ENCODE assay signal across 8 mouse cellular contexts in genomic region chr10:41450780-41451522, GRCm38 (mm10). TPM values are rescaled to one million over a fixed set of nuclear protein-coding genes. Genes with fewer than 3 reads are reported as not detected.
A peak's percentile ranks its signal among the peaks of the same experiment; 100 is the strongest.
DNase-seq lines count a peak whose midpoint lies in the region; ATAC-seq and TF ChIP-seq lines count a peak whose summit lies in the region.

No protein-coding gene starts in this region.

- H3K79me2 ChIP-seq in myocyte (ENCODE audit: control insufficient read depth, insufficient read depth), result peaks cover 23% of the 10 kb centered on the region

- no peak for TF ChIP-seq POLR2A in lung, adult 2 months (IDR thresholded peaks at IDR 0.05; ENCODE audit: borderline replicate concordance, extremely low read depth, low read depth, low read length)
- no peak for TF ChIP-seq POLR2A in myocyte (IDR thresholded peaks at IDR 0.05; ENCODE audit: insufficient read length, low read depth)

- 0 out of 2 replicates have a peak overlapping the region, but pooled peaks have one; percentile 37 for H3K27ac ChIP-seq in embryonic facial prominence, embryonic 12.5 days
- H3K27ac ChIP-seq in hindbrain, embryonic 16.5 days (ENCODE audit: low read depth, low read length), result peak overlapping the region; percentile 60

- H3ac ChIP-seq in myocyte (ENCODE audit: control insufficient read depth, insufficient read length), result peak overlapping the region; percentile 38

- H3K4me1 ChIP-seq in lung, adult 2 months (ENCODE audit: control insufficient read depth, insufficient read depth, low read length), result no peaks in the 10 kb centered on the region; the same call in none of the 2 replicates
- H3K4me1 ChIP-seq in embryonic facial prominence, embryonic 12.5 days, result peaks cover 15% of the 10 kb centered on the region
- peaks cover 23% of the 10 kb centered on the region for H3K4me1 ChIP-seq in hindbrain, embryonic 16.5 days (ENCODE audit: control insufficient read depth, insufficient read depth, low read depth, low read length)

- peak overlapping the region; percentile 78 for H3K9ac ChIP-seq in embryonic facial prominence, embryonic 12.5 days
- peak overlapping the region; percentile 95 for H3K9ac ChIP-seq in hindbrain, embryonic 16.5 days (ENCODE audit: low read depth, low read length)

- TF ChIP-seq CTCF in lung, adult 2 months (IDR thresholded peaks at IDR 0.05; ENCODE audit: insufficient read depth, low read length), result no peak

- peak overlapping the region; percentile 65 for H3K4me2 ChIP-seq in embryonic facial prominence, embryonic 12.5 days (replicated peaks)
- H3K4me2 ChIP-seq in hindbrain, embryonic 16.5 days (ENCODE audit: low read length), result peak overlapping the region; percentile 86
- peak overlapping the region; percentile 81 for H3K4me2 ChIP-seq in myocyte (ENCODE audit: low read depth)

- H3K9me3 ChIP-seq in embryonic facial prominence, embryonic 12.5 days, result no peaks in the 10 kb centered on the region
- H3K9me3 ChIP-seq in hindbrain, embryonic 16.5 days (ENCODE audit: control insufficient read depth, low read length), result no peaks in the 10 kb centered on the region

- H3K4me3 ChIP-seq in lung, adult 2 months (replicated peaks; ENCODE audit: extremely low read depth, low read depth, low read length), result peak overlapping the region; percentile 76
- H3K4me3 ChIP-seq in embryonic facial prominence, embryonic 12.5 days, result peak overlapping the region; percentile 87
- H3K4me3 ChIP-seq in hindbrain, embryonic 16.5 days (ENCODE audit: low read length), result peak overlapping the region; percentile 96
- peak overlapping the region; percentile 78 for H3K4me3 ChIP-seq in myocyte

- 41% methylated on average over 18 of the region's 18 CpGs for WGBS in lung, adult 2 months
- WGBS in embryonic facial prominence, embryonic 12.5 days, result 56% methylated on average over 18 of the region's 18 CpGs
- 53% methylated on average over 18 of the region's 18 CpGs for WGBS in hindbrain, embryonic 16.5 days

- no peak for ATAC-seq in embryonic facial prominence, embryonic 12.5 days (ENCODE audit: insufficient number of reproducible peaks, insufficient read depth, low FRiP score, low TSS enrichment)
- ATAC-seq in hindbrain, embryonic 16.5 days, result peak; percentile 6; the same call in 1 of the 2 replicates

- DNase-seq in lung, adult 2 months, result peak; percentile 9
- no peak for DNase-seq in lung, adult 18-20 months
- DNase-seq in spleen, postnatal 14 days (ENCODE audit: low spot score in 2 of 2), result no peak
- no peak for DNase-seq in retina, postnatal 1 day
- DNase-seq in adrenal gland, postnatal 10 days, result no peak

- H3K27me3 ChIP-seq in embryonic facial prominence, embryonic 12.5 days, result no peaks in the 10 kb centered on the region
- H3K27me3 ChIP-seq in hindbrain, embryonic 16.5 days (replicated peaks; ENCODE audit: control insufficient read depth, insufficient read depth, low read length), result no peaks in the 10 kb centered on the region
- H3K27me3 ChIP-seq in myocyte (ENCODE audit: control insufficient read depth, insufficient read depth, insufficient read length), result peaks cover 8% of the 10 kb centered on the region

- H3K36me3 ChIP-seq in embryonic facial prominence, embryonic 12.5 days, result peaks cover 28% of the 10 kb centered on the region
- peaks cover 9% of the 10 kb centered on the region for H3K36me3 ChIP-seq in hindbrain, embryonic 16.5 days (ENCODE audit: control insufficient read depth, insufficient read depth, low read length)
- H3K36me3 ChIP-seq in myocyte (ENCODE audit: control insufficient read depth, insufficient read depth), result peaks cover 5% of the 10 kb centered on the region

TF ChIP-seq in myocyte, 11 proteins besides CTCF, POLR2A, EP300 and RAD21:
- TF ChIP-seq E2F4 (IDR thresholded peaks at IDR 0.05; ENCODE audit: insufficient read depth), result no peak
- TF ChIP-seq CEBPB (IDR thresholded peaks at IDR 0.05; ENCODE audit: insufficient read depth, poor library complexity, severe bottlenecking), result no peak
- TF ChIP-seq MYOD1 (IDR thresholded peaks at IDR 0.05; ENCODE audit: control insufficient read depth in 1 of 3, insufficient read length in 2 of 3, low read depth in 2 of 3), result no peak
- TF ChIP-seq REST (IDR thresholded peaks at IDR 0.05; ENCODE audit: insufficient read depth, insufficient read length), result no peak
- TF ChIP-seq TCF12 (IDR thresholded peaks at IDR 0.05; ENCODE audit: insufficient read depth, poor library complexity, severe bottlenecking), result no peak

RNA-seq across cellular contexts. Expression of gene Zbtb24, which starts 0.8 kb away (rescaled TPM):
- polyA plus RNA-seq in lung, adult 2 months (2012; rRNA removed), result 13.1 and 14.5 TPM in 2 replicates
- polyA plus RNA-seq in embryonic facial prominence, embryonic 12.5 days (2016; fragmentation: Nextera tagmentation; extraction: Ambion mirVana), result 21.6 and 23.9 TPM in 2 replicates
- 16.9 and 18.2 TPM in 2 replicates for polyA plus RNA-seq in hindbrain, embryonic 16.5 days (2015; fragmentation: Nextera tagmentation; extraction: Ambion mirVana)
- 7.6 TPM for polyA plus RNA-seq in myocyte (2012; fragmentation: generic; extraction: Trizol)
- 10 to 100 TPM; 15.5 to 18.9 TPM for total RNA-seq in adrenal gland, postnatal 10 days (2021)

RNA-seq across cellular contexts. Expression of gene Mical1, which starts 25.2 kb away (rescaled TPM):
- 56.3 and 70.7 TPM in 2 replicates for polyA plus RNA-seq in lung, adult 2 months (2012; rRNA removed)
- 50.8 and 55.6 TPM in 2 replicates for polyA plus RNA-seq in embryonic facial prominence, embryonic 12.5 days (2016; fragmentation: Nextera tagmentation; extraction: Ambion mirVana)
- 25.9 and 31.0 TPM in 2 replicates for polyA plus RNA-seq in hindbrain, embryonic 16.5 days (2015; fragmentation: Nextera tagmentation; extraction: Ambion mirVana)
- polyA plus RNA-seq in myocyte (2012; fragmentation: generic; extraction: Trizol), result 77.0 TPM
- total RNA-seq in adrenal gland, postnatal 10 days (2021), result 10 to 100 TPM; 15.2 to 19.0 TPM

RNA-seq across cellular contexts. Expression of gene Smpd2, which starts 39.2 kb away (rescaled TPM):
- 67.9 and 72.7 TPM in 2 replicates for polyA plus RNA-seq in lung, adult 2 months (2012; rRNA removed)
- 57.9 and 59.8 TPM in 2 replicates for polyA plus RNA-seq in embryonic facial prominence, embryonic 12.5 days (2016; fragmentation: Nextera tagmentation; extraction: Ambion mirVana)
- polyA plus RNA-seq in hindbrain, embryonic 16.5 days (2015; fragmentation: Nextera tagmentation; extraction: Ambion mirVana), result 46.5 and 52.9 TPM in 2 replicates
- polyA plus RNA-seq in myocyte (2012; fragmentation: generic; extraction: Trizol), result 26.4 TPM
- total RNA-seq in adrenal gland, postnatal 10 days (2021), result 10 to 100 TPM; 23.6 to 29.0 TPM

RNA-seq across cellular contexts. Expression of gene Ppil6, which starts 39.3 kb away (rescaled TPM):
- 2.4 and 4.2 TPM in 2 replicates for polyA plus RNA-seq in lung, adult 2 months (2012; rRNA removed)
- 0.55 and 1.2 TPM in 2 replicates for polyA plus RNA-seq in embryonic facial prominence, embryonic 12.5 days (2016; fragmentation: Nextera tagmentation; extraction: Ambion mirVana)
- 4.5 and 5.3 TPM in 2 replicates for polyA plus RNA-seq in hindbrain, embryonic 16.5 days (2015; fragmentation: Nextera tagmentation; extraction: Ambion mirVana)
- 0.64 TPM for polyA plus RNA-seq in myocyte (2012; fragmentation: generic; extraction: Trizol)
- total RNA-seq in adrenal gland, postnatal 10 days (2021), result 1 to 10 TPM in 1 of 2 experiments, under 1 TPM in 1; 0.33 to 1.1 TPM
